Mouse (Mus musculus) kidney, postnatal 4 days (tissue): Measurements from ENCODE around the gene Churc1.
A peak's percentile ranks its signal among the peaks of the same experiment; 100 is the strongest.
"Not testable (repeated sequence)": the region's sequence is repeated elsewhere in the genome, so short reads cannot be mapped to it uniquely, and the experiment has no call there.

Experiments
- DNase-seq, 2 experiments: peaks; one replicate each; pipeline ENCODE4 v3.0.0; 2021; ENCODE audit warnings: mixed read lengths in 2 of 2

Churc1 gene

GRCm38 (mm10) chr12:76765354-76765851 is at the start of gene Churc1, which contains the start of gene Fntb:
Gene Churc1 (plus strand): TSS chr12:76765538.
Gene Fntb (plus strand): TSS chr12:76765589.
- DNase-seq = peak; percentile 92 to 95

GRCm38 (mm10) chr12:76718384-76718783 is 47.0 kb upstream of the Churc1 start:
- DNase-seq = no peak

- DNase-seq = no peak
Measured at GRCm38 (mm10) chr12:76720572-76720971, 44.8 kb upstream of the Churc1 start.

GRCm38 (mm10) chr12:76722026-76722425 is 43.3 kb upstream of the Churc1 start:
- no peak for DNase-seq

GRCm38 (mm10) chr12:76727955-76728354 is 37.4 kb upstream of the Churc1 start:
- no peak for DNase-seq

GRCm38 (mm10) chr12:76750866-76751459 is 14.4 kb upstream of the Churc1 start:
- DNase-seq = no peak

- peak; percentile 41 to 52 for DNase-seq
Measured at GRCm38 (mm10) chr12:76752652-76753318, 12.6 kb upstream of the Churc1 start.

GRCm38 (mm10) chr12:76765901-76766630 is 728 bp downstream of the Churc1 start:
- peak in 1 of 2 experiments; percentile 19 for DNase-seq

GRCm38 (mm10) chr12:76770841-76771500 is 5.6 kb downstream of the Churc1 start:
- DNase-seq = no peak

GRCm38 (mm10) chr12:76771540-76771939 is 6.2 kb downstream of the Churc1 start:
- no peak for DNase-seq

GRCm38 (mm10) chr12:76774652-76775051 is 9.3 kb downstream of the Churc1 start:
- no peak for DNase-seq

GRCm38 (mm10) chr12:76775132-76775531 is 9.8 kb downstream of the Churc1 start:
- no peak for DNase-seq

- DNase-seq = no peak
Measured at GRCm38 (mm10) chr12:76776898-76777297, 11.6 kb downstream of the Churc1 start.

GRCm38 (mm10) chr12:76777845-76778244 is 12.5 kb downstream of the Churc1 start:
- DNase-seq = no peak

- DNase-seq = no peak
Measured at GRCm38 (mm10) chr12:76778305-76779083, 13.2 kb downstream of the Churc1 start.

- DNase-seq = no peak
Measured at GRCm38 (mm10) chr12:76779951-76780350, 14.6 kb downstream of the Churc1 start.

- DNase-seq = no peak
Measured at GRCm38 (mm10) chr12:76780639-76781468, 15.5 kb downstream of the Churc1 start.

GRCm38 (mm10) chr12:76784056-76784619 is 18.8 kb downstream of the Churc1 start:
- no peak for DNase-seq

GRCm38 (mm10) chr12:76790446-76791084 is 25.2 kb downstream of the Churc1 start:
- no peak for DNase-seq

GRCm38 (mm10) chr12:76792540-76792939 is 27.2 kb downstream of the Churc1 start:
- DNase-seq = not testable (repeated sequence)
